Mouse (Mus musculus) lung, postnatal 0 days (tissue): ENCODE data around the gene Stk10.

Experiments used
- CTCF ChIP-seq: IDR thresholded peaks from 2 replicates; pipeline ENCODE4 v1.5.1; 2016; ENCODE audit warnings: antibody characterized with exemption, mild to moderate bottlenecking
- EP300 ChIP-seq: IDR thresholded peaks from 2 replicates; pipeline ENCODE4 v1.6.1; 2016; ENCODE audit warnings: antibody characterized with exemption, mild to moderate bottlenecking, control low read depth

DNA sequence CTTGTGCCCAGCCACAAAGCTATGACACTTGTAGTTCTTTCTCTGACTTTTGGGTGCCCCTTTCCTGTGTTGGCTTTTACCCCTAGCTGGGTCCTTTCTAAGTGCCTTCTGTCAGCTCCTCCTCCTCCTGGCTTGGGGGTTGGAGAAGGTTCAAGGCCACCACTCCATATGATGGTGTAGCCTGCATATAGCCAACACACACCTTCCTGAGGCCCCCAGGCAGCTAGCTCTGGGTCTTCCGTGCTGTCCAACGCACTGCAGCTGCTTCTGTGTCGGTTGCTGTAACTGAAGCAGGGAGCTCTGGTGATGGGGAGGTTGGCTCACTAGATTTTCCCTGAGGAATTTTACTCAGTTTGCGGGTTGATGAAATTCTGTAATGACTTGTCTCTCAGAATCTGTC is 71.6 kb downstream of the Stk10 start:
- TF ChIP-seq CTCF, result no peak
- TF ChIP-seq EP300, result no peak
